Mouse (Mus musculus) C3H10T1/2 (cell line): ENCODE results near the gene Atp1a3. TPM values are rescaled to one million over a fixed set of nuclear protein-coding genes. Genes with fewer than 3 reads are reported as not detected.

Source experiments
- polyA plus RNA-seq, 2 experiments: library from polyadenylated mRNA; unstranded; fragments of >200 nt; fragmentation: generic; extraction: Trizol; gene quantifications; one replicate each; pipeline ENCODE4 v1.2.1; 2012; ENCODE audit warnings: missing spikeins in 2 of 2

Atp1a3 gene
- under 1 TPM; 0.05 to 0.30 TPM for polyA plus RNA-seq

DNA sequence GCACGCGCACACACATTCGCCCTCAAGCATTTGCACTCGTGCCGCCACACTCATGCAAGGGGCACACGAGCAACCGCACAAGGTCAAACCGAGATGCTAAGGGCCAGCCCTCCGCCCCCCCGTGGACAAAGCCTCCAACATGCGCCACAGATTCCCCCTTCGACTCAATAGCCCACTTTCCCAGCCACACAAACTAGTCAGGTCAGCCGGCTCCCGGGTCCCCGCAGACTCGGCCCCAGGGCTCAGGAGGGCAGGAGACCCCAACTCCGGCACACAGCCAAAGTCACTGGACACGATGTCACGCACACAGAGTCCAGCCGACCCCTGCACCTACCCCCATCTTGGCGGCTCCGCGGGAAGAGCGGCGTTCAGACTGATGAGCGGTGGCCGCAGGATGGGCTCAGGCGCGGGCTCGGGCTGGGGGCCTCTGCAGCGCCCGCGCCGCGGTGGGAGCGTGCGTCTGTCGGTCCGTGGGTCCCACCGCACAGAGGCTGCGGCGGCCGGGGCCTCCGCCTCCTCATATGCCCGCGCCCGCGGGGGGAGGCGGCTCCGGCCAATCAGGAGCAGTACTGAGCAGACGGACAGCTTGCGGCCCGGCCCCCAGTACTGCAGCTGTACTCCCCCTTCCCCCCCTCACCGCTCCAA, at the start of gene Atp1a3:
TSS of gene Atp1a3 (minus strand) at position 538 of the 645 bp plus-strand sequence.

DNA sequence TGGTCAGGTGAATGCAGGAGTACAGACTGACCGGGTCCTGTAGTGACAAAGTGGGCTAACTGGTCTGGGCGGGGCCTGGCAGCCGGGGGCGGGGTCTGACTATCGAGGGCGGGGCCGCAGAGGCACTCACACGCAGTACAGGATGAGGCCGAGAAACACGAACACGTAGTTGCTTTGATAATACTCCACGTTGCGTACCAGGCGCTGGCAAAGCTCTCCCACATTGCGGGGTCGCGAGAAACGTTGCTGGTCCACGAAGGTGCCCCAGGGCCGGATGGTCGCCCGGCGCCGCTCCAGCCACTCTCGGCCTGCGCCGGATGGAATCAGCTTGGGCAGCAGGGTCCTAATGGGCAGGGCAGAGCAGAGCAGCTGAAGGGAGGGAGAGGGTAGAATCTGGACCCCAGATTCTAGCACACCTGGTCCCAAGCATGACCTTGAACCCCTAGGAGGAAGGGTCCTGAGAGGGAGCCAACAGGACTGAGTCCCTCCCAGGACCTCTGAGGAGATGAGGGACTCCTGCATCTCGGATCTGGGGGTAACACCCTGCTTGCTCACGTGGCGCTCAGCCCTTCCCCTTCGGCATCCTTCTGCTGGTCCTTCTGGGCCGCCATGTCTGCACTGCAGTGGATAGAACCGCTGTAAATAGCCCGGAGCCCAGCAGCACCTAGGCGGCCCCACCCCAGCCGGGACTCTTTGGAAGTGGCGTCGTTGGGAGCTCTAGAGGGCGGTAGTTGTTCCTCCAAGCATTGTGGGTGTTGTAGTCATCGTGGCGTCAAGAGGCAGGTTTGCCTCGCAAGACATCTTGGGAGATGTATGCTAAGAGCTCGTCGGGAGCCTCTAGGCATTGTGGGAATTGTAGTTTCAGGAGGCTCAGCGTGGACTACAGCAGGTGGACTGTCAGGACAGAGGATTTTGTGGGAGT, 33.5 kb downstream of the Atp1a3 start, which contains the start of gene Rabac1:
TSS of gene Rabac1 (minus strand) at position 783 of the 922 bp plus-strand sequence.

DNA sequence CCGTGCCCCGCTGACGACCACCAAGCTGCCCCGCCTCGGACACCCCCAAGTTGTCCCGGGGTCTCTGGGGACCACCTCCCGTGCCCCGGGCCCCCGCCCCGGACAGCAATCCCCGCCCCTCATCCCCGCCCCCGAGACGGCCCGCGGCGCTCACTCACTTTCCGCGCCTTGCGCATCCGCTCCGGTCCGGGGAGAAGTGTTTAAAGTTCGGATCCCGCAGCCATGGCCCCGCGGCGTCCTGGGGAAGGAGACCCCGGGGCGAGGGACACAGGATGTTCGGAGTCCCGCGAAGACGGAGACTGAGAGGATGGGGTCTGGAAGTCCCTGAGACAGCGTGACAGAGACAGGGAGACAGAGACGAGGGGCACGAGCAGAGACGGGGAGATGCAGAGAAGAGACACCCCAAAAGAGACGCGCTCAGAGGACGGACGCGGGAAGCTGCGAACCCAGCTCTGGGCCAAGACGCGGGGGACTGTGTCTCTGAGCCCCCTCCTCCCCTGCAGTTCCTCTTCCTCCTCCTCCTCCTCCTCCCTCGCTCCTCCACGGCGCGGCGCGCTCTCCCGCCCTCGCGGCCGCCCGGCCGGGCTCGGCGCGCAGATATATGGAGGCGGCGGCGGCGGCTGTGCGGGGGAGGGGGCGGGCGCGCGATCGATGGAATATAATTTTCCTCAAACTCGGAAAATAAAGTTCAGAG, 61.4 kb downstream of the Atp1a3 start, which contains the start of gene Gm4881:
TSS of gene Gm4881 (minus strand) at position 238 of the 694 bp plus-strand sequence.

Other genes with a start within 250 kb of the Atp1a3 start
- not detected for gene Cd177, start 245.6 kb downstream of the Atp1a3 start, polyA plus RNA-seq
- gene Ceacam10, start 228.8 kb downstream of the Atp1a3 start, polyA plus RNA-seq: not detected
- gene Gm9844, start 143.7 kb downstream of the Atp1a3 start, polyA plus RNA-seq: 10 to 100 TPM; 16.1 to 25.5 TPM
- not detected for gene Lypd4, start 136.0 kb downstream of the Atp1a3 start, polyA plus RNA-seq
- not detected for gene Dmrtc2, start 135.9 kb downstream of the Atp1a3 start, polyA plus RNA-seq
- 1,000 to 10,000 TPM; 2,288 to 3,093 TPM for gene Rps19, start 121.6 kb downstream of the Atp1a3 start, polyA plus RNA-seq
- under 1 TPM; 0.08 to 0.57 TPM for gene Cd79a, start 108.6 kb downstream of the Atp1a3 start, polyA plus RNA-seq
- 10 to 100 TPM; 27.6 to 54.0 TPM for gene Arhgef1, start 103.0 kb downstream of the Atp1a3 start, polyA plus RNA-seq
- gene Gm4881, start 61.5 kb downstream of the Atp1a3 start, polyA plus RNA-seq: not detected
- 100 to 1,000 TPM; 313 to 446 TPM for gene Rabac1, start 33.2 kb downstream of the Atp1a3 start, polyA plus RNA-seq
- gene Grik5, start 66.4 kb upstream of the Atp1a3 start, polyA plus RNA-seq: 1 to 10 TPM in 1 of 2 experiments, under 1 TPM in 1; 0.13 to 2.8 TPM
- 10 to 100 TPM in 1 of 2 experiments, 1 to 10 TPM in 1; 8.7 to 17.3 TPM for gene Zfp574, start 66.6 kb upstream of the Atp1a3 start, polyA plus RNA-seq
- gene Pou2f2, start 173.8 kb upstream of the Atp1a3 start, polyA plus RNA-seq: under 1 TPM; under 0.01 to 0.04 TPM
- 1 to 10 TPM; 4.6 to 8.1 TPM for gene Dedd2, start 214.7 kb upstream of the Atp1a3 start, polyA plus RNA-seq
- 1 to 10 TPM; 2.5 to 6.9 TPM for gene Zfp526, start 215.5 kb upstream of the Atp1a3 start, polyA plus RNA-seq
- 10 to 100 TPM; 64.5 to 68.5 TPM for gene Gsk3a, start 231.9 kb upstream of the Atp1a3 start, polyA plus RNA-seq
- gene Erf, start 244.8 kb upstream of the Atp1a3 start, polyA plus RNA-seq: 10 to 100 TPM; 37.1 to 40.3 TPM